Mouse (Mus musculus) brain, embryonic 14.5 days (tissue): ENCODE results near the gene Ppp1ca.

Experiments
- CTCF ChIP-seq: fragments of 200-500 bp; IDR thresholded peaks from 2 replicates; pipeline ENCODE4 v1.5.1; 2012; ENCODE audit warnings: inconsistent platforms, mild to moderate bottlenecking, moderate library complexity, borderline replicate concordance; ENCODE audit not compliant: insufficient read depth, insufficient read length; ENCODE audit errors: extremely low read depth
- POLR2A ChIP-seq: fragments of 200-500 bp; IDR thresholded peaks from 2 replicates; pipeline ENCODE4 v1.6.1; 2012; ENCODE audit warnings: mild to moderate bottlenecking, inconsistent platforms, borderline replicate concordance; ENCODE audit not compliant: poor library complexity, insufficient read depth, insufficient read length, severe bottlenecking; ENCODE audit errors: extremely low read depth

DNA sequence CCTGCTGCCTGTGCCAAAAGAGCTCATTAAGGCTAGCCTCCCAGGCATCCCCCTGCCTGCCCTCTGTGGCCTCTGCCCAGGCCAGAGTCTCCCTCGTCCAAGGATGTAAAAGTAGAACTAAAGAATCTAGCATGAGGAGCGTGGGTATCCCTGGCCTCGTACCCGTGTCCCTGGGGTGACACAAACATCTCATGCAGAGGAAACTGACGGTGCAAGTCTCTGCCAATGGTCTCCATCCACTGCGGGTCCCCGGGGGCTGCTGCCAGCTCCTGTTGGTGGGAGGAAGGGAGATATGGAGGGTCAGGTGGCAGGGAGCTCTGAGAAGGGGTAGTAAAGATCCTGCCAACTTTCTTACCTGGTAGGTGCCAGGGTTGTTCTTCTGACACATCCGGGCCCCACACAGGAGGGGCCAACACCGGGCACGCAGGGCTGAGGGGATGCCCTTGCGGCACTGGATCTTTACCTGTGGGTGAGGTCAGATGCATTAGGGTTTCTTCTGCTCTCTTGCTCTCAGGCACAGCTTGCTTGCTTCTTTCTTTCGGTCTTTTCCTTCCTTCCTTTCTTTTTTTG, 2.7 kb upstream of the Ppp1ca start:
- TF ChIP-seq POLR2A (no peak), CTCF (no peak)
